Mouse (Mus musculus) lung, postnatal 0 days (tissue): Measurements from ENCODE around the gene Nfic.

Experiments
- CTCF ChIP-seq: IDR thresholded peaks from 2 replicates; pipeline ENCODE4 v1.5.1; 2016; ENCODE audit warnings: antibody characterized with exemption, mild to moderate bottlenecking
- EP300 ChIP-seq: IDR thresholded peaks from 2 replicates; pipeline ENCODE4 v1.6.1; 2016; ENCODE audit warnings: antibody characterized with exemption, mild to moderate bottlenecking, control low read depth

GRCm38 (mm10) chr10:81421797-81422100, 33.7 kb downstream of the Nfic start:
- TF ChIP-seq CTCF, result no peak
- no peak for TF ChIP-seq EP300
